Mouse (Mus musculus) forebrain, embryonic 13.5 days (tissue): ENCODE results near the gene Plekhh1. TPM values are rescaled to one million over a fixed set of nuclear protein-coding genes. Genes with fewer than 3 reads are reported as not detected.
"Not testable (repeated sequence)": the region's sequence is repeated elsewhere in the genome, so short reads cannot be mapped to it uniquely, and the experiment has no call there.

ENCODE experiments used
- ATAC-seq: fragments of 200-750 bp; cut with Nextera tagmentation; 2 replicates; pipeline ENCODE4 v1.8.0; 2017
- H3K27ac ChIP-seq: fragments of 300-500 bp; sonication (generic); 2 replicates; pipeline ENCODE4 v1.5.1; 2015; ENCODE audit warnings: inconsistent platforms, mild to moderate bottlenecking, moderate library complexity
- H3K27me3 ChIP-seq: fragments of 300-500 bp; sonication (generic); 2 replicates; pipeline ENCODE4 v1.6.1; 2015; ENCODE audit warnings: mild to moderate bottlenecking, inconsistent platforms
- H3K36me3 ChIP-seq: fragments of 300-500 bp; sonication (generic); 2 replicates; pipeline ENCODE4 v1.6.1; 2015; ENCODE audit warnings: mild to moderate bottlenecking, inconsistent platforms; ENCODE audit not compliant: poor library complexity, severe bottlenecking
- H3K4me1 ChIP-seq: fragments of 300-500 bp; sonication (generic); 2 replicates; pipeline ENCODE4 v1.6.1; 2015; ENCODE audit warnings: inconsistent platforms
- H3K4me2 ChIP-seq: fragments of 300-500 bp; sonication (generic); 2 replicates; pipeline ENCODE4 v1.6.1; 2015; ENCODE audit warnings: inconsistent platforms, mild to moderate bottlenecking, moderate library complexity
- H3K4me3 ChIP-seq: fragments of 300-500 bp; sonication (generic); 2 replicates; pipeline ENCODE4 v1.5.1; 2015; ENCODE audit warnings: mild to moderate bottlenecking, inconsistent platforms
- H3K9ac ChIP-seq: fragments of 300-500 bp; sonication (generic); 2 replicates; pipeline ENCODE4 v1.6.1; 2015; ENCODE audit warnings: mild to moderate bottlenecking, inconsistent platforms
- H3K9me3 ChIP-seq: fragments of 300-500 bp; sonication (generic); replicated peaks from 2 replicates; pipeline ENCODE4 v1.6.1; 2016; ENCODE audit warnings: inconsistent platforms
- WGBS: fragments of 180-500 bp; shearing (Covaris S2); methylation state at CpG from one replicate; pipeline ENCODE4 v1.1.7; 2015; 5-methylcytosine and 5-hydroxymethylcytosine counted together
- polyA plus RNA-seq: library from polyadenylated mRNA; unstranded; fragments of >200 nt; fragmentation: Nextera tagmentation; extraction: Ambion mirVana; gene quantifications from 2 replicates; pipeline ENCODE4 v1.2.1, GENCODE M21; 2015

The Plekhh1 gene
- polyA plus RNA-seq, 1 experiment from 2014 or later = 2.8 TPM

DNA sequence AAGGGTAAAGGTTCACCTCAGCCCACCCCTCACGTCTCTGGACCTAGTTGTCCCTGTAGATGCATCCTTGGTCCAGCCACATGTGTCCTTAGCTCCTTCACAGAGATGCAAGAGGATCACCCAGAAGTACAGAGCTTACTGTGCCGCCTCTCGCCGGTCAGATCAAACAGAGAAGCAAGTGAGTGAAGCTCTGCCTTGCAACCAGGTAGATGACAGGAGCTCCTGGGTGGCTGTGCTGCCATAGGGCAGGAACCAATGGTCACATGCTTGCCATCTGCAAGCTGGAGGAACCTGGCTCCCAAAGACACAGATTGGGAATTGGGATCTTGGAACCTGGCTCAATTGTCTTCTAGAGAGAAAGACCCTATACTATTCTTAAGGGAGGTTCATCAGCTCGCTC lies 23.5 kb upstream of the Plekhh1 start:
- ATAC-seq = no peak
- 89% methylated on average over 5 of the region's 5 CpGs for WGBS
- no peaks in the 10 kb centered on the region for H3K9me3 ChIP-seq
- no peak overlapping the region for H3K27ac ChIP-seq
- H3K9ac ChIP-seq = no peak overlapping the region
- H3K36me3 ChIP-seq = no peaks in the 10 kb centered on the region
- peak overlapping the region; percentile 74 for H3K4me2 ChIP-seq
- no peaks in the 10 kb centered on the region for H3K27me3 ChIP-seq
- no peak overlapping the region for H3K4me3 ChIP-seq
- peaks cover 19% of the 10 kb centered on the region for H3K4me1 ChIP-seq

DNA sequence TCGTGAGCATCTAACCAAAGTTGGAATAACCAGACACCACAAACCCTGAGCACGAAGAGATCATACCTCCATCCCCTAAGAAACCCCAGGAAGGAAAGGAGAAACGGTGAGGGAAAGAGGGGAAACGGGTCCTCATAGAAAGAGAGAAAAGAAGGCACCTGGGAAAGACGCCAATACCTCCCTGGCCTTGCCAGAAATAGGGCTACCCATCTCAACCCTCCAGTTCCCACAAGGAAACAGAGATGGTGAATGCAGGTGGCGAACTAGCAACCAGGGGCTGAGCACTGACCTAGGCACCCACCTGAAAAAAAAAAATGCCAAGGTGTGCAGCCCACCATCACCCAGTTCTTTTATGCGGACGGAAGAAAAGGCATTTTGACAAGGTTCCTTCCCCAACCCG lies 22.9 kb upstream of the Plekhh1 start:
- 26% methylated on average over 9 of the region's 9 CpGs for WGBS
- Histone ChIP-seq H3K4me2 (peak overlapping the region; percentile 74), H3K27ac (peak overlapping the region; percentile 79; the same call in 1 of the 2 replicates), H3K27me3 (no peaks in the 10 kb centered on the region), H3K9me3 (no peaks in the 10 kb centered on the region), H3K36me3 (no peaks in the 10 kb centered on the region), H3K4me3 (peak overlapping the region; percentile 96), H3K9ac (peak overlapping the region; percentile 84), H3K4me1 (peaks cover 19% of the 10 kb centered on the region)
- no peak; the same call in 1 of the 2 replicates for ATAC-seq

DNA sequence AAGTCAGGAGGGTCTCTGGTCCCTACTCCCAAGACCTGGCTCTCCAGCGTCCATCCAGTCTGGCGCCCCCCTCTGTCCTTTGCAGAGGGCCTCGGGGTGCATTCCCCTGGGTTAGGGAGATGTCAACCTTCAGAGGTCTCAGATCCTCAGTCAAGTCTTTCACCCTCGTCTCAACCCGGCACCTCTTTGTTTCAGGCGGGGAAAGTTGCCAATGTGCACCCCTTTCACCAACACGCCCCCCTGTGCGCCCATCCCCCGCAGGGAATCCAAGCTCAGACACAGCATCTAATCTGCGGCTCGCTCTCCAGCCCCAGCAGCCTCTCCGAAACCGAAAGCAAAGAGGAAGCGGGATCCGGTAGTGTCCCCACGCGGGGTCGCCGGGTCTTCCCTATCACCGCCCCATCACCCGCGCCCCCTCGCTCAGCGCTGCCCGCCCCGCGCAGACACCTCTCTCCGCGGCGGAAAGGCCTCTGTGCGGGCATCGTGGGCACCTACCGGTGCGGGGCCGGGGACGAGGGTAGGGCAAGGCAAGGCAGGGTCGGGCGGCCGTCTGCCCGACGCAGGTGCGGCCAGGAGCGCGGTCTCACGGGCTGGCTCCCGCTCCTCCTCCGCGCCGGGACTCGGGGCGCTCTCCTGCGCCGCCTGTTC lies 22.4 kb upstream of the Plekhh1 start:
- no peaks in the 10 kb centered on the region for H3K36me3 ChIP-seq
- no peaks in the 10 kb centered on the region for H3K27me3 ChIP-seq
- peak overlapping the region; percentile 79 for H3K27ac ChIP-seq
- WGBS = under 1% methylated on average over 37 of the region's 53 CpGs
- no peaks in the 10 kb centered on the region for H3K9me3 ChIP-seq
- peak overlapping the region; percentile 96 for H3K4me3 ChIP-seq
- peak overlapping the region; percentile 74 for H3K4me2 ChIP-seq
- peak overlapping the region; percentile 84 for H3K9ac ChIP-seq
- peak; percentile 81 for ATAC-seq
- peaks cover 19% of the 10 kb centered on the region for H3K4me1 ChIP-seq

DNA sequence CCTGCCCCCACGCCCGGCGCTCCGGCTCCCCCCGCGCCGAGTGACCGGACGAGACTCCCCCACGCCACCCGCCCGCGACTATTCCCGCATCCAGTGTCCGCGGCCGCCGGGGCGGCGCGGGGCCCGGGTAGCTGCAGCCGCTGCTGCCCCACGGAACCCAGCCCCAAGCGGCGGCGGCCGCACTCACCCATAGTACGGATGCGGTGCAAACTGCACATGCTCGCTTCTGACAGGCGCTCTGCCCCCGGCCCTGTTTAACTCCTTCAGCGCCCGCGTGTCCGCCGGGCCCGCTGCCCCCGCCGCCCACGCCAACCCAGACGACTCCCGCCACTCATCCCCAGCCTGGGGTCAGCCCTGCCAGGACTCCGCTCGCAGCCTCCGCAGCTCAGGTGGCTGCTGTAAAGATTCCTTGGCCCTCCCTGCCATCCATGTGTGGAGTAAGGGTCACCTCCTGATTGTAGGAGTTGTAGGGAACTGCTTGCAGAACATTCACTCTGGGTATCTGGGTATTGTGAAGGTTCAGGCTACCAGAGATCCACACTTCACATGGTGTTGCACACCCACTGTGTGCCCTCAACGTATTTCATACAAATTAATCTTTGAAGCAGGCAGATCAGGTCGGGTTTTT lies 21.7 kb upstream of the Plekhh1 start, which contains the start of gene Tmem229b:
TSS of gene Tmem229b (minus strand) at position 502 of the 628 bp plus-strand sequence.
- H3K4me1 ChIP-seq = peaks cover 19% of the 10 kb centered on the region
- peak within 1 kb of the TSS; percentile 74 for H3K4me2 ChIP-seq
- peak within 1 kb of the TSS; percentile 79 for H3K27ac ChIP-seq
- under 1% methylated on average over 46 of the region's 49 CpGs for WGBS
- peak; percentile 95 for ATAC-seq
- H3K9ac ChIP-seq = peak within 1 kb of the TSS; percentile 84
- no peaks in the 10 kb centered on the region for H3K9me3 ChIP-seq
- H3K4me3 ChIP-seq = peak within 1 kb of the TSS; percentile 96
- H3K36me3 ChIP-seq = no peaks in the 10 kb centered on the region
- no peaks in the 10 kb centered on the region for H3K27me3 ChIP-seq

DNA sequence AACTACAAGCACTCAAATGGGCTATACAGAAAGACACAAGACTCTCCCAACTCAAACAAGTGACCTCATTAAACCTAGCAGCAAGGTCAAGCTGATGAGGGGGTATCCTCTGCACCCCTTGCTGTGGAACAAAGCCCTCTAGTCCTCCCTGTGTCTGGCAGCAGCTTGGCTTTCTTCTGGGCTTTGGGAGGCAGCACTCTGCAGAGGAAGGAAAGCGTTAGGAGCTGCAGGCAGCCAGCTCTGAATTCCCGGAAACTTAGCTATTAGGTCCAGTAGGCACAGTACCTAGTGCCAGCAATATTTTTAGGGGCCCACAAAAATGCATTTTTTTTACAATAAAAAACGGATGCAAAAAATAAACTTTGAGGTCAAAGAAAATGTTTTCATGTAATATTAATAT lies 18.4 kb upstream of the Plekhh1 start:
- H3K27ac ChIP-seq = no peak overlapping the region
- H3K9me3 ChIP-seq = no peaks in the 10 kb centered on the region
- WGBS = 44% methylated on average over 3 of the region's 3 CpGs
- ATAC-seq = no peak
- H3K36me3 ChIP-seq = no peaks in the 10 kb centered on the region
- H3K9ac ChIP-seq = no peak overlapping the region
- H3K4me3 ChIP-seq = no peak overlapping the region
- no peak overlapping the region for H3K4me2 ChIP-seq
- H3K4me1 ChIP-seq = peaks cover 16% of the 10 kb centered on the region
- H3K27me3 ChIP-seq = no peaks in the 10 kb centered on the region

DNA sequence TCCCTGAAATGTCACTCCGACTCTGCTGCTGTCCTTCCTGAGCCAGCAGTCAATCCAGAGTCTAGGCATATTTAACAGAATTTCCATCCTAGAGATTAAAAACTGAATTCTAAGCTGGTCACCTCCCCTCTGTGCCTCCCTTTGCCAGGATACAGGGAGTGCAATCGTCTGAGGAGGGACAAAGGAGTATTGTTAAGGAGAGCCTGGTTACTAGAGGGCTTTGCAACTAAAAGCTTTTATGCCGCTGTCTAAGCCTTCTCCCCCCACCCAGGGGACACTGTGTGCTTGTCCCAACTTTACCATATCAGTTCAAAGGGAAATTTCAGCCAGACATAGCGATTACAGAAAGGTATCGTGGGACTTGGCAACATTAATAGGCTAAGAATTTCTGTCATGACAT lies 12.9 kb upstream of the Plekhh1 start:
- WGBS = 5% methylated on average over 5 of the region's 5 CpGs
- H3K9me3 ChIP-seq = no peaks in the 10 kb centered on the region
- H3K36me3 ChIP-seq = no peaks in the 10 kb centered on the region
- no peak overlapping the region for H3K4me2 ChIP-seq
- H3K4me1 ChIP-seq = peaks cover 13% of the 10 kb centered on the region
- H3K4me3 ChIP-seq = no peak overlapping the region
- 0 out of 2 replicates have a peak overlapping the region, but pooled peaks have one; percentile 11 for H3K27ac ChIP-seq
- ATAC-seq = no peak
- no peak overlapping the region for H3K9ac ChIP-seq
- no peaks in the 10 kb centered on the region for H3K27me3 ChIP-seq

DNA sequence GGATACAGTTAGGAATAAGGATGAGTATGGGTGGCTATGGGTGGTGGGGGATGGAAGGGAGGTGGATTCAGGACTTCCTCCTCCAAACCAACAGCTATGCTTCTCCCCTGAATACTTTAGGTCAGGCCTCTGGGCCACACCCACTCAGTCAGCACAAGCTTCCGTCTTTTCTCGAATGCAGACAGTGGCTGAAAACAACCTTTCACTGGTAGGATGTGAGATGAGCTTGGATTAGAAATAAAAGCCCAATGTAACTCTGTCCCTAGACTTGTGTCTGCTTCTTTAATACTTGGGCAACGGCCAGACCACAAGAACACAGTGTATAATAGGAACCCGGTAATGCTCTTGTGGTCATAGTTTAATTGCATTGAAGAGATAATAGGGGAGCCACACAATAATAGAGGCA lies 11.0 kb upstream of the Plekhh1 start:
- no peak overlapping the region for H3K4me3 ChIP-seq

DNA sequence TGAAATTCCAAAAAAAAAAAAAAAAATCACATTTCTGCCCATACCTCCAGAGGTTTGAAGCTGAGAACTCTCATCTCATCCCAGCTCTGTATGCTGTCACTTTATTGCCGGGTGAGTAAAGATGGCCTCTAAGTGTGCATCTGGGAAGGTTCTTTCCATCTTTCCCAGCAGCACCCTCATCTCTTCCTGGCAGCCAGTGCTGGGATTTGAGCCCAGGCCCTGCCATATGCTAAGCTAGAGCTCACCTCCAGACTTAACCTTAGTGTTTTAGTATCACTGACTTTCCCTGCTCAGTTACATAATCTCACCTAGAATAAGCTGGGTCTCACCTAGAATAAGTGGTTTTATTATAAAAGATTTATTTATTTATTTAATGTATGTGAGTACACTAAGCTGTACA lies 7.1 kb upstream of the Plekhh1 start:
- no peak for ATAC-seq
- Histone ChIP-seq H3K9ac (no peak overlapping the region), H3K27ac (no peak overlapping the region), H3K9me3 (no peaks in the 10 kb centered on the region), H3K4me3 (no peak overlapping the region), H3K4me2 (no peak overlapping the region), H3K36me3 (no peaks in the 10 kb centered on the region), H3K27me3 (no peaks in the 10 kb centered on the region), H3K4me1 (0 out of 2 replicates have a peak, but pooled peaks cover under 1% of the 10 kb centered on the region)
- WGBS = 95% methylated on average over 1 of the region's 1 CpGs

More for the DNA sequence above, 11.0 kb upstream of the Plekhh1 start:
- Histone ChIP-seq H3K9me3 (no peaks in the 10 kb centered on the region), H3K4me2 (no peak overlapping the region), H3K36me3 (no peaks in the 10 kb centered on the region), H3K27ac (no peak overlapping the region), H3K4me1 (peaks cover 13% of the 10 kb centered on the region), H3K27me3 (no peaks in the 10 kb centered on the region), H3K9ac (no peak overlapping the region)
- no peak for ATAC-seq
- 45% methylated on average over 4 of the region's 4 CpGs for WGBS

DNA sequence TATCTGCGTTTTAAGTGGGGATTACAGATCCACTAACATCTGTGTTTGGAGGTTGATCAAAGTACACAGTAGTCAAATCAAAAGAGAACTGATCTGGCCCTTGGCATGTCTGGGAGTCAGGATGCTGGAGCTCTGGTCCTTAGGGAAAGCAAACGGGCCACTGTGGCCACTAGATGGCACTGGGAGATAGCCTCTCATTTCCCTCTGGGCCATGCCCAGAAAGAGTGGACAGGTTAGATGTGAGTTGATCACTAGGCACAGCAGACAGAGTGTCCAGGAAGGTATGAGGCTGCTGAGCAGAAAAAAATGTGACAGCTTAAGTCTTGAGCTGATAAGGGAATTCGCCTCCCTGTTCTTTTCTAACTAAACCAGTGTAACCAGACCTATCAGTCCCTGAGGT lies 6.1 kb upstream of the Plekhh1 start:
- H3K36me3 ChIP-seq = no peaks in the 10 kb centered on the region
- WGBS = 7% methylated on average over 3 of the region's 3 CpGs
- ATAC-seq = no peak
- no peaks in the 10 kb centered on the region for H3K9me3 ChIP-seq
- H3K4me1 ChIP-seq = no peaks in the 10 kb centered on the region
- no peak overlapping the region for H3K4me3 ChIP-seq
- no peak overlapping the region for H3K27ac ChIP-seq
- no peak overlapping the region for H3K4me2 ChIP-seq
- H3K9ac ChIP-seq = no peak overlapping the region
- no peaks in the 10 kb centered on the region for H3K27me3 ChIP-seq

DNA sequence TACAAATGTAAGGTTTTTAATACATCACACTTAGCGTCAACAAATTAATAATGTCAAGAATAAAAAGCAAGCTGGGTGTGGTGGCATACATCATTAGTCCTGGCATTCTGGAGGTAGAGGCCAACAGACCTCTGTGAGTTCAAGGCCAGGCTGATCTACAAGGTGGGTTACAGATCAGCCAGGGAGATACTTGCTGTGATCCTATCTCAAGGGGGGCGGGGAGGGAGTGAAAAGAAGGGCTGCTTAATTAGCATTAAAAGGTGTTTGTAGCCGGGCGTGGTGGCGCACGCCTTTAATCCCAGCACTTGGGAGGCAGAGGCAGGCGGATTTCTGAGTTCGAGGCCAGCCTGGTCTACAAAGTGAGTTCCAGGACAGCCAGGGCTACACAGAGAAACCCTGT lies 1.4 kb upstream of the Plekhh1 start:
- 87% methylated on average over 8 of the region's 8 CpGs for WGBS
- not testable (repeated sequence) for H3K27ac ChIP-seq, H3K9me3 ChIP-seq, H3K4me1 ChIP-seq, H3K4me3 ChIP-seq, H3K9ac ChIP-seq, H3K4me2 ChIP-seq, ATAC-seq, H3K27me3 ChIP-seq, H3K36me3 ChIP-seq

DNA sequence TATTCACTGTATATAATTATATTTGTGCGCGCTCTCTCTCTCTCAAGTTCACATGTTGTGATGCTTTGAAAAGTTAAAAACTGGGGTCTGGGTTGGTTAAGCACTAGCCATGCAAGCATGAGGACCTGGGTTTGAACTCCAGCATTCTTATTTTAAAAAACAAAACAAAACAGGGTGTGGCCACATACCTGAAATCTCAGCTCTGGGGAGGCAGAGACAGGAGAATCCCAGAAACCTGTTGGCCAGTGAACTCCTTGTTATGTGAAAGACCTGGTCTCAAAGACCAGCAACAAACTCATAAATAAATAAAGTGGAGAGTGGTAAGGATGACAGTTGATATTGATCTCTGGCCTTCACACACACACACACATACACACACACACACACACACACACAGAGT lies 5.4 kb downstream of the Plekhh1 start:
- ATAC-seq = no peak
- no peaks in the 10 kb centered on the region for H3K9me3 ChIP-seq
- WGBS = 97% methylated on average over 2 of the region's 2 CpGs
- H3K4me2 ChIP-seq = no peak overlapping the region
- H3K4me3 ChIP-seq = no peak overlapping the region
- no peaks in the 10 kb centered on the region for H3K36me3 ChIP-seq
- no peak overlapping the region for H3K9ac ChIP-seq
- no peaks in the 10 kb centered on the region for H3K27me3 ChIP-seq
- no peak overlapping the region for H3K27ac ChIP-seq
- peaks cover 5% of the 10 kb centered on the region; the same call in 1 of the 2 replicates for H3K4me1 ChIP-seq

DNA sequence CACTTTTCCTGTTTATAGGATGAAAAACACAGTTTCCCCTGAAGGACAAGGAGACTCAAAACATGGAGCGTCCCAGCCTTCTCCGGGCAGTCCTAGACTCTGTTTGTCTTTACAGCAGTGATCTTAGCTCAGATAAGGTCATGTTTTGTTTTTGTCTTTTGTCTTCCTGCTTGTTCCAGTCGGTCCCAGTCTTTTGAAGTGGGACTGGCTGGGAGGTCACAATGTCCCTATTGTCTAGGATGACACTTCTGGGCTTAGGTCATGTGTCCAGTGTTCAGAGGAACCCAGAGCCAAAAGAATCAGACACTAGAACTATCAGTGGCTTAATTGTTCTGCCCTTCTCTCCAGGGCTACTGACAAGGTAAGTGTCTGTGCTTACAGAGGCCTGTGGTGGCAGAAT lies 6.4 kb downstream of the Plekhh1 start:
- 48% methylated on average over 3 of the region's 3 CpGs for WGBS
- Histone ChIP-seq H3K27me3 (no peaks in the 10 kb centered on the region), H3K4me2 (no peak overlapping the region), H3K9me3 (no peaks in the 10 kb centered on the region), H3K4me3 (no peak overlapping the region), H3K9ac (no peak overlapping the region), H3K4me1 (no peaks in the 10 kb centered on the region), H3K27ac (no peak overlapping the region), H3K36me3 (no peaks in the 10 kb centered on the region)
- ATAC-seq = no peak
